Mouse (Mus musculus) myocyte (in vitro differentiated cells): ENCODE measurements around the gene Tbc1d25. TPM values are rescaled to one million over a fixed set of nuclear protein-coding genes. Genes with fewer than 3 reads are reported as not detected.
A peak's percentile ranks its signal among the peaks of the same experiment; 100 is the strongest.

Source experiments
- H3K27me3 ChIP-seq: one replicate; pipeline ENCODE4 v1.6.1; 2011; ENCODE audit not compliant: control insufficient read depth, insufficient read depth, insufficient read length
- H3K36me3 ChIP-seq: one replicate; pipeline ENCODE4 v1.6.1; 2011; ENCODE audit not compliant: control insufficient read depth, insufficient read depth
- H3K4me2 ChIP-seq: one replicate; pipeline ENCODE4 v1.6.1; 2011; ENCODE audit warnings: low read depth, control low read depth
- H3K4me3 ChIP-seq: one replicate; pipeline ENCODE4 v1.5.1; 2011; ENCODE audit warnings: mild to moderate bottlenecking, control low read depth, moderate library complexity
- H3K79me2 ChIP-seq: one replicate; pipeline ENCODE4 v1.6.1; 2011; ENCODE audit not compliant: control insufficient read depth, insufficient read depth
- H3ac ChIP-seq: one replicate; pipeline ENCODE4 v1.6.1; 2011; ENCODE audit not compliant: control insufficient read depth, insufficient read length
- CEBPB ChIP-seq: IDR thresholded peaks from 2 replicates; pipeline ENCODE4 v1.6.1; 2011; ENCODE audit warnings: mild to moderate bottlenecking, moderate library complexity; ENCODE audit not compliant: poor library complexity, insufficient read depth, severe bottlenecking
- E2F4 ChIP-seq: IDR thresholded peaks from one replicate; pipeline ENCODE4 v1.6.1; 2011; ENCODE audit warnings: mild to moderate bottlenecking, control low read depth, moderate library complexity; ENCODE audit not compliant: insufficient read depth
- MAX ChIP-seq: IDR thresholded peaks from one replicate; pipeline ENCODE4 v1.6.1; 2011; ENCODE audit warnings: low read depth, mild to moderate bottlenecking, control low read depth
- MYOD1 ChIP-seq, 3 experiments: IDR thresholded peaks; one replicate each; pipeline ENCODE4 v1.6.1; 2011; ENCODE audit warnings: control low read depth in 2 of 3, low read depth in 2 of 3, mild to moderate bottlenecking in 2 of 3, moderate library complexity in 1 of 3; ENCODE audit not compliant: insufficient read length in 2 of 3, control insufficient read depth in 1 of 3
- MYOG ChIP-seq, 3 experiments: IDR thresholded peaks; one replicate each; pipeline ENCODE4 v1.6.1; 2011; ENCODE audit warnings: control low read depth in 2 of 3, low read depth in 2 of 3, mild to moderate bottlenecking in 2 of 3; ENCODE audit not compliant: insufficient read length in 2 of 3, control insufficient read depth in 1 of 3, insufficient read depth in 1 of 3
- POLR2A ChIP-seq: IDR thresholded peaks from one replicate; pipeline ENCODE4 v1.6.1; 2011; ENCODE audit warnings: low read depth, mild to moderate bottlenecking, control low read depth, moderate library complexity; ENCODE audit not compliant: insufficient read length
- POLR2AphosphoS2 ChIP-seq: IDR thresholded peaks from one replicate; pipeline ENCODE4 v1.6.1; 2011; ENCODE audit warnings: low read depth, control low read depth; ENCODE audit not compliant: insufficient read length
- REST ChIP-seq: IDR thresholded peaks from one replicate; pipeline ENCODE4 v1.6.1; 2011; ENCODE audit warnings: mild to moderate bottlenecking, control low read depth, moderate library complexity; ENCODE audit not compliant: insufficient read depth, insufficient read length
- SRF ChIP-seq: IDR thresholded peaks from one replicate; pipeline ENCODE4 v1.6.1; 2011; ENCODE audit warnings: low read depth; ENCODE audit not compliant: control insufficient read depth, insufficient read length
- TCF12 ChIP-seq: IDR thresholded peaks from one replicate; pipeline ENCODE4 v1.6.1; 2011; ENCODE audit warnings: mild to moderate bottlenecking, control low read depth; ENCODE audit not compliant: poor library complexity, insufficient read depth, severe bottlenecking
- TCF3 ChIP-seq: IDR thresholded peaks from one replicate; pipeline ENCODE4 v1.6.1; 2011; ENCODE audit warnings: low read depth, control low read depth; ENCODE audit not compliant: insufficient read length
- USF1 ChIP-seq: IDR thresholded peaks from one replicate; pipeline ENCODE4 v1.6.1; 2011; ENCODE audit warnings: low read depth, mild to moderate bottlenecking, control low read depth, moderate library complexity
- polyA plus RNA-seq: library from polyadenylated mRNA; unstranded; fragments of >200 nt; fragmentation: generic; extraction: Trizol; gene quantifications from one replicate; pipeline ENCODE4 v1.2.1, GENCODE M21; 2012; ENCODE audit warnings: missing spikeins

The Tbc1d25 gene
- polyA plus RNA-seq, 1 experiment = 12.5 TPM

DNA sequence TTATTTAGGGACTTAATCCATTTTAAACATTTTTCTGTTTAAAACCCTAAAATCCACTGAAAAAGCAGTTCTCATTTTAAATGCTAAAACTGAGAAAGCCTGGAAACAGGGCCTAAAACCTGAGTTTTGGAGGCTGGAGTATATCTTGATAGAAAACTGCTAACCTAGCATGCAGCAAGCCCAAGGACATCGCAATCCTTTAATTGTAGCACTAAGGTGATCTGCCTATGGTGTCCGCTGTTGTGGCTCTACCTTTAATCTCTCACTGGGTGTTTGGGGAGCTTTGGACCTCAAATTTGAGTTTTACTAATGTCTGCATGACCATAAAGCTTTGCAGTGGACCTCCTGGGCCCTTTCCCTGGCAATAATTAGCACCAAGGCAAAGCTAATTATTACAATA is 35.5 kb downstream of the Tbc1d25 start:
- Histone ChIP-seq H3ac (no peak overlapping the region), H3K36me3 (peaks cover 21% of the 10 kb centered on the region), H3K27me3 (no peaks in the 10 kb centered on the region), H3K79me2 (peaks cover 20% of the 10 kb centered on the region), H3K4me2 (no peak overlapping the region), H3K4me3 (no peak overlapping the region)
- no peak for TF ChIP-seq E2F4
- no peak for TF ChIP-seq MAX
- no peak for TF ChIP-seq POLR2A
- TF ChIP-seq TCF12 = no peak
- no peak for TF ChIP-seq MYOG (IDR thresholded peaks at IDR 0.05; ENCODE audit: control insufficient read depth in 1 of 3, insufficient read depth in 1 of 3, insufficient read length in 2 of 3, low read depth in 2 of 3)
- peak; percentile 54 for TF ChIP-seq POLR2AphosphoS2
- no peak for TF ChIP-seq USF1

DNA sequence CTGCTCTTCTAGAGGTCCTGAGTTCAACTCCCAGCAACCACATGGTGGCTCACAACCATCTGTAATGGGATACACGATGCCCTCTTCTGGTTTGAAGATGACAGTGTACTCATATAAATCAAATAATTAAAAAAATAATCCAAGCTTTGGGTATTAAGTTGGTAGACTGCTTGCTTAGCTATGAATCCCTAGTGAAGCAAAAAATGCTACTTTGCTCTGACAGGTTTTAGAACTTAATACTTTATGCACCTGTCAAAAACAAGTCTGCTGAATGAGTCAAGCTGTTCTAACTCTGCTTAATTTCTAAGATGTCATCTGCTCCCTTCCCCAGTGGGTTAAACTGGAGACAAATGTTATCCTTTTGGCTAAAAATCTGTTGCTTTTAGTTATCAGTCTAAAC is 36.5 kb downstream of the Tbc1d25 start:
- Histone ChIP-seq H3K27me3 (no peaks in the 10 kb centered on the region), H3ac (no peak overlapping the region), H3K4me3 (no peak overlapping the region), H3K36me3 (peaks cover 21% of the 10 kb centered on the region), H3K4me2 (no peak overlapping the region), H3K79me2 (peaks cover 14% of the 10 kb centered on the region)
- TF ChIP-seq POLR2A (no peak), POLR2AphosphoS2 (no peak), USF1 (no peak), TCF12 (no peak), CEBPB (no peak), REST (no peak), E2F4 (no peak), SRF (no peak), MAX (no peak), MYOG (IDR thresholded peaks at IDR 0.05; ENCODE audit: control insufficient read depth in 1 of 3, insufficient read depth in 1 of 3, insufficient read length in 2 of 3, low read depth in 2 of 3) (no peak), TCF3 (no peak), MYOD1 (IDR thresholded peaks at IDR 0.05; ENCODE audit: control insufficient read depth in 1 of 3, insufficient read length in 2 of 3, low read depth in 2 of 3) (no peak)

DNA sequence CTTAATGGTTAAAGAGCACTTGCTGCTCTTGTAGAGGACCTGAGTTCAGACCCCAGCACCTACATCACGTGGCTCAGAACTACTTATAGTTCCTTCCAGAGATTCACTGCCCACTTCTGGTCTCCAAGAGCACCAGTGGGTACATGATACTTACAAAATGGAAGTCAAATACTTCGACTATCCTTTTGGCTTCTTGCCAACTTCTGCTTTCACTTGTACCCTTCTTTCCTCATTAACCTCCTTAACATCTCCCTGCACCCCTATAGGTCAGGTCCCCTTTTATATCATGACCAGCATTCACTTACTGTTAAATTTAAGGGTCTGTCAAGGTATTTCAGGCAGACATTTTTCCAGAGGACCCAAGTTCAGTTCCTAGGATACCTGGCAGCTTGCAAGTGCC is 40.1 kb downstream of the Tbc1d25 start:
- Histone ChIP-seq H3K36me3 (peaks cover 8% of the 10 kb centered on the region), H3K79me2 (peaks cover 6% of the 10 kb centered on the region), H3K27me3 (no peaks in the 10 kb centered on the region), H3ac (no peak overlapping the region), H3K4me3 (no peak overlapping the region), H3K4me2 (no peak overlapping the region)
- no peak for TF ChIP-seq SRF
- no peak for TF ChIP-seq MYOG (IDR thresholded peaks at IDR 0.05; ENCODE audit: control insufficient read depth in 1 of 3, insufficient read depth in 1 of 3, insufficient read length in 2 of 3, low read depth in 2 of 3)
- no peak for TF ChIP-seq TCF3
- TF ChIP-seq MAX = no peak
- no peak for TF ChIP-seq MYOD1 (IDR thresholded peaks at IDR 0.05; ENCODE audit: control insufficient read depth in 1 of 3, insufficient read length in 2 of 3, low read depth in 2 of 3)
- no peak for TF ChIP-seq E2F4
- no peak for TF ChIP-seq POLR2AphosphoS2
- TF ChIP-seq USF1 = no peak
- TF ChIP-seq REST = no peak
- no peak for TF ChIP-seq TCF12
- TF ChIP-seq CEBPB = no peak

DNA sequence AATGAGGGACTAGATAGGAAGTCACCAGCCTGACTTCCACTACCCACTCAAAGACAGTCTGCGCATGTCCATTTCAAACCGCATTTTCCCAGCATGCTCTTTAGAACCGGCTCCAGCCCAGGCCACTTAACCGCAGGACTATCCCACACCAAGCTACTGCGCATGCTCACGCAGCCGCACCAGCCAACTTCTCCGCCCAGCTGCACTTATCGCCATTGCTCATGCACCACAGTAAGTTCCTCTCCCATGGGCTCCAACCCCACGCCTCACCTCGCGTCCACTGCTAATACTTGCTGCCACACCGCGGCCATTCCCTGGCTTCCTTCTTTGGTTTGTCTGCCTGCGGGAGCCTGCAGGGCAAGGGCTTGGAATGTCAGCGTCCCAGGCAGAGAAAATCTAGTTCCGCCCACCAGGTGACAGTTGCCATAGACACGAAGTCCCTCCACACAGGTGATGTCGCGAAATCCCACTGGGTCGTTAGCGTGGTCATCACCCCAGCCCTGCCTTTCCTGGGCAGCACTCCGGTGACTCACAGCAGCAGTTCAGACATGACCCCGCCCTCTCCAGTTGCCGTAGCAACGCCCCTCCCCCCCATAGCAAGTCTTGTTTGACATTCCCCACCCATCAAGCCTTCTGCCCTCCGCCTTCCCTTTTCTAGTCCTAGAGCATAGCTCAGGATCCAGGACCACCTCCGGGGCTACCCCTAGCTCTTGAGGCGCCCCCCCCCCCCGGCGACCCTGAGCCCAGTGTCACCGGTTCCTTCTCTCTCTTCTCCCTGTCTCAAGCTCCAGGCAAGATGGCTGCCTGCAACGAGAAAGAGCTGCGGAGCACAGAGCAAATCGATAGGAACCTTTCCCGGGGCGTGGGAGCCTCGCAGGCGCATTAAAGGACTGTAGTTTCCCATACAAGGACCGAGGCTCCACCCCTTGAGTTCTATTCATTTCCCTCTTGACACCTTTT is 43.7 kb downstream of the Tbc1d25 start, which contains the start of gene Wdr13:
Wdr13 (minus strand) TSS at position 876 of the 960 bp plus-strand sequence.
- Histone ChIP-seq H3K36me3 (no peaks in the 10 kb centered on the region), H3K27me3 (no peaks in the 10 kb centered on the region), H3K79me2 (peaks cover 9% of the 10 kb centered on the region), H3ac (no peak within 1 kb of the TSS), H3K4me3 (peak within 1 kb of the TSS; percentile 48), H3K4me2 (peak within 1 kb of the TSS; percentile 85)
- TF ChIP-seq MYOD1 (IDR thresholded peaks at IDR 0.05; ENCODE audit: control insufficient read depth in 1 of 3, insufficient read length in 2 of 3, low read depth in 2 of 3) (peak in 1 of 3 experiments; percentile 16), SRF (peak; percentile 52), TCF12 (no peak), E2F4 (no peak), MAX (no peak), POLR2A (peak; percentile 73), TCF3 (no peak), REST (no peak), MYOG (IDR thresholded peaks at IDR 0.05; ENCODE audit: control insufficient read depth in 1 of 3, insufficient read depth in 1 of 3, insufficient read length in 2 of 3, low read depth in 2 of 3) (no peak), USF1 (no peak), CEBPB (no peak), POLR2AphosphoS2 (peak; percentile 68)
